Mouse (Mus musculus): ENCODE data around the gene Gck. TPM values are rescaled to one million over a fixed set of nuclear protein-coding genes. Genes with fewer than 3 reads are reported as not detected.

Gck gene
- polyA plus RNA-seq, 1 experiment from 2014 or later = 11.2 TPM

DNA sequence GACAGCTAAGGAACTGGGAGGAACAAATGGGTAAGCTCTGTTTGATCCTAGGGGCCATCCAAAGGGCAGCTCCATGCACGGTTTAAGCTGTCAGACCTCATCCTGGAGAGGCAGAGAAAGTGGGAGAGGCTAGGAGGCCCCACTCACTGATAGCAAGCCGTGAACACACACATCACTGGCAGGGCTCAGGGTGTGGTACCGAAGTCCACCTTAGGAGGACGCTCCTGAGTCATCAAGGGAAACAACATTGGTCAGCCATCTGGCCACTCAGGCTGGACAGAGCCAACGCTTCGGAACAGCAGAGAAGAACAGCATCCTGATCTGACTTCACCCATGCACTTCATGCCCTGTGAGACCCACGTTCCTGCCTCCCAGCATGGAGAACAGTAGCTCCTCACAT lies 29.2 kb upstream of the Gck start:
- Histone ChIP-seq H3K9ac (no peak overlapping the region), H3K4me2 (no peak overlapping the region), H3K4me3 (no peak overlapping the region), H3K9me3 (no peaks in the 10 kb centered on the region), H3K27me3 (replicated peaks) (no peaks in the 10 kb centered on the region), H3K36me3 (replicated peaks) (0 out of 2 replicates have a peak, but pooled peaks cover 13% of the 10 kb centered on the region), H3K27ac (no peak overlapping the region), H3K4me1 (no peaks in the 10 kb centered on the region)
- WGBS = 87% methylated on average over 7 of the region's 7 CpGs
- no peak for ATAC-seq (replicated peaks)

DNA sequence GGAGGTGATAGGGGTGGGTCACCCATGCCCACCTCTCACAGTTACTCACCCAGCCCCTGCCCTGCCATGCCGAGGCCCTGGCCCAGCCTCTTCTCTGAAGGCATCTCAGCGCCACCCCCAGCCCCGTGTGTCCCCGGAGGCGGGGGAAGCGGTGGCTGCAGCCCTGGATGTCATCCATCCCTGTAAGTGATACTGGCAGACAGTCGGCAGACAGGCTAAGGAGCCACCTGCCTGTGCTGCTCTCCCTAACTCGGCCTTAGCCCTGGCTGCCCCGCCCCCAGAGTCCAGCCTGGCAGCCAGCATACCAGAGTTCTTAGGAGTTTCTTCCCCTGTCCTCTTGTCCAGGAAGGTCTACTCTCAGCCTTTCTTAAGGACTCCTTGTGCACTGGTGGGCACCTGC lies 26.2 kb upstream of the Gck start:
- Histone ChIP-seq H3K36me3 (replicated peaks) (0 out of 2 replicates have a peak, but pooled peaks cover 20% of the 10 kb centered on the region), H3K4me1 (no peaks in the 10 kb centered on the region)

DNA sequence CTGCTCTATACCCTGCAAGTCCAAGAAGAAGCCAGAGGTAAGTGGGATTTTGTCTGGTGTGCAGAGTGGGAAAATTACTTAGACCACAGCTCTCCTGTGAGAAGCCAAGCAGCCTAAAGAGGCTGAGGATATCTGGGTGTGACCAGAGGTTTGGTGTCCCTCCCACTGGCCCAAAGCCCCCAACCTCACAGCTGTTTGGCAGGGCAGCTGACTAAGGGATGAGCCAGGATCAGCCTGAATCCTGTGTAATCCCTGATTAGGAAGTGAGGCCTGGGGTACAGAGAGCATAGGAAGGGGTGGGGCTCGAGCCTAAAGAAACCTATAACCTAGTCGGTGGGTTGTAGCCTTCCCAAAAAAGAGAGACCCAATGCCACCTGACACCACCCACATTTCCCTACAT lies 25.2 kb upstream of the Gck start:
- WGBS = 61% methylated on average over 2 of the region's 2 CpGs
- Histone ChIP-seq H3K9me3 (no peaks in the 10 kb centered on the region), H3K9ac (no peak overlapping the region), H3K4me1 (no peaks in the 10 kb centered on the region), H3K36me3 (replicated peaks) (0 out of 2 replicates have a peak, but pooled peaks cover 24% of the 10 kb centered on the region), H3K27me3 (replicated peaks) (no peaks in the 10 kb centered on the region), H3K27ac (no peak overlapping the region), H3K4me3 (no peak overlapping the region), H3K4me2 (no peak overlapping the region)
- ATAC-seq (replicated peaks) = no peak

More for the DNA sequence above, 26.2 kb upstream of the Gck start:
- no peak for ATAC-seq (replicated peaks)
- 15% methylated on average over 9 of the region's 9 CpGs for WGBS
- H3K27ac ChIP-seq = no peak overlapping the region
- H3K9ac ChIP-seq = no peak overlapping the region
- no peaks in the 10 kb centered on the region for H3K27me3 ChIP-seq (replicated peaks)
- H3K4me2 ChIP-seq = no peak overlapping the region
- H3K9me3 ChIP-seq = no peaks in the 10 kb centered on the region
- H3K4me3 ChIP-seq = no peak overlapping the region

DNA sequence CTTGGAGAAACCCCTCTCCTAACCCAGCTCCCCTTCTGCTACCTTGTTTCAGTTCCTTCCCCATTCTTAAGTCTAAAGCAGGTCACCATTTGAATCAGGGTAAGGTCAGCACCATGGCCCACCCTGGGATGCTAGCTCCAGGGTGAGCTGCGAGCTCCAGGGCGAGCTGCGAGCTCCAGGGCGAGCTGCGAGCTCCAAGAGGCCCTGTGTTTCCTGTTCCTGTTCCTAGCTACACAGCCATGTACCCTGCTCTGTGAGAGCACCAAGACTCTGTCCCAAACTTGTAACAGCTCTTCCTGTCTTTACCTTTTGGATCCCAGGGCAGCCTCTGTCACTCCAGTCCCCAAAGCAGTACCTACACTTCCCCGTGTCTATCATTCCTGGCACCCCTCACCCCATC lies 24.2 kb upstream of the Gck start:
- Histone ChIP-seq H3K36me3 (replicated peaks) (peaks cover 24% of the 10 kb centered on the region; the same call in 1 of the 2 replicates), H3K4me1 (no peaks in the 10 kb centered on the region), H3K9me3 (no peaks in the 10 kb centered on the region), H3K27ac (no peak overlapping the region), H3K27me3 (replicated peaks) (no peaks in the 10 kb centered on the region), H3K4me3 (no peak overlapping the region), H3K4me2 (no peak overlapping the region), H3K9ac (no peak overlapping the region)
- no peak for ATAC-seq (replicated peaks)
- WGBS = 88% methylated on average over 6 of the region's 6 CpGs

DNA sequence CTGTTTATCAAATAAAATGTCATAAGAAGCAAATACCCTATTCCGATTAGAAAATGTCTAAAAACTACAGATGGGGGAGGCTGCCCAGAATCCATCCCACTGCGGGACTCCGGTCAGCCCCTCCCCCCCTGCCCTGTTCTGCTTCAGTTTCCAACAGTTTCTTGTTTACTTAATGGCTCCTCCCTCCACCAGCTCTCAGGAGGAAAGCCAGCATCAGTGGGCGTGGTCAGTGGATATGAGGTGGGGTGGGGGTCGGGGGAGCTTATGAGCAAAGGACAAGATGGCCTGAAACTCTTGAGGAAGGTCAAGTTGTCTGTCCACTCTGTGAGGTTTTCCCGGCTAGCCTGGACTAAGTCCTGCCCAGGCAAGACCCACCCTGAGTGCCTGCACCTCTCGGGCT lies 23.3 kb upstream of the Gck start:
- Histone ChIP-seq H3K4me3 (no peak overlapping the region), H3K9me3 (no peaks in the 10 kb centered on the region), H3K27ac (no peak overlapping the region), H3K9ac (no peak overlapping the region), H3K4me1 (no peaks in the 10 kb centered on the region), H3K27me3 (replicated peaks) (no peaks in the 10 kb centered on the region), H3K4me2 (no peak overlapping the region), H3K36me3 (replicated peaks) (peaks cover 30% of the 10 kb centered on the region; the same call in 1 of the 2 replicates)
- no peak for ATAC-seq (replicated peaks)
- 51% methylated on average over 7 of the region's 7 CpGs for WGBS

DNA sequence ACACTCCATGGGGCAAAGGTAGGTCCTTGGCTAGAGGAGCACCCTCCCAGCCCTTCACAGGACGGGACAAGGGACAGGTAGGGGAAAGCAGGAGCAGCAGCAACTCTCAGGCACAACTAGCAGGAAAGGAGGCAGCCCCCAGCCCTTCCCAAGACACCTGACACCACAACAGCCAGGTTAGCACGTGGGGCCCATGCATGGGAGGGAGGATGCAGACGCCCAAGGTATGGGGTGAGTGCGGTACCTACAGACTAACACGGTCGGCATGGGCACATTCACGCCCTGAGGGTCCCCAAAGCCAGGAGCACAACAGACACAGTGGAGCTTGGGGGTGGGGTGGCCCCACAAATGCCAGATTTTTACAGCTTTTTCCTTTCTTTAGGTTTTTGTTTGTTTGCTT lies 21.3 kb upstream of the Gck start:
- ATAC-seq (replicated peaks) = no peak
- no peak overlapping the region for H3K27ac ChIP-seq
- no peak overlapping the region for H3K4me2 ChIP-seq
- no peak overlapping the region for H3K9ac ChIP-seq
- no peaks in the 10 kb centered on the region for H3K4me1 ChIP-seq
- H3K4me3 ChIP-seq = no peak overlapping the region
- 60% methylated on average over 7 of the region's 7 CpGs for WGBS
- H3K36me3 ChIP-seq (replicated peaks) = peaks cover 30% of the 10 kb centered on the region; the same call in 1 of the 2 replicates
- no peaks in the 10 kb centered on the region for H3K27me3 ChIP-seq (replicated peaks)
- H3K9me3 ChIP-seq = no peaks in the 10 kb centered on the region

DNA sequence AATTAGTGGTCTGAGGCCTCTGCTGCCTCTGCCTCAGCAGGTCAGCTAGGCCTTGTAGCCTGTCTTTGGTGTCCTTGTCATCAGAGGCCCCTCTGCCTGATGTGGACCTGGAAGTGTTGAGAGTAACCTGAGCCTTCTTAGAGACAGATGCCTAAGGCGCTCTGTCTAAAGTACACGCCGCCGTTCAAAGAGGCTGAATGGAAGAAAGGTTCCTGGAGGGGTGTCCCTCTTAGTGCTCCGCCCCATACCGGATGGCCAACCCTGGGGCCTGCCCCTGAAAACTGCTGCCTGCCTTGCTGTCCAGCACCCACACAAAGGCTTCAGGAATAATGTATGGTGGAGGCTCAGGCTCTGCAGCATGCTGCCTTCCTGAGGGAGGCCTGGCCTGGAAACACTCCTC lies 18.3 kb upstream of the Gck start:
- H3K9ac ChIP-seq = no peak overlapping the region
- ATAC-seq (replicated peaks) = no peak
- H3K4me3 ChIP-seq = no peak overlapping the region
- H3K4me2 ChIP-seq = no peak overlapping the region
- no peaks in the 10 kb centered on the region for H3K4me1 ChIP-seq
- 93% methylated on average over 6 of the region's 6 CpGs for WGBS
- peaks cover 52% of the 10 kb centered on the region for H3K36me3 ChIP-seq (replicated peaks)
- H3K27ac ChIP-seq = no peak overlapping the region
- no peaks in the 10 kb centered on the region for H3K9me3 ChIP-seq
- H3K27me3 ChIP-seq (replicated peaks) = no peaks in the 10 kb centered on the region

DNA sequence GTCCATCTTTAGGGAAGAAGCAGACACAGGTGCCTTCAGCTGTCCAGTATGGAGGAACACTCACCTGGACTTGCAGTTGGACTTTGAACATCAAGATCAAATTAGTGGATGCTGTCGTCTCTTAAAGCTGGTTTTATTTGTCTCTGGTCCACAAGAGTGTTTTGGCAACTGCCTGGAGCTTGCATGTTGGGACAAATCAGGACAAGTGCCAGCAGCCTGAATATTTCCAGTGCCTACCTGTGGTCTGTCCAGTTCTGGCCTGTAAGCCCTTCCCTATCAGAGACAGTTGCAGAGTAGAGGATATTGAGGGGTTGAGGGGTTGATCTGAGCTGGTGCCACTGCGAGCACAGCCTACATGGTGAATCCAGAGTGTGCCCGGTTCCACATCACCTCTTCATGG lies 16.9 kb upstream of the Gck start:
- Histone ChIP-seq H3K4me2 (no peak overlapping the region), H3K4me1 (no peaks in the 10 kb centered on the region), H3K9me3 (no peaks in the 10 kb centered on the region), H3K27me3 (replicated peaks) (no peaks in the 10 kb centered on the region), H3K4me3 (no peak overlapping the region), H3K27ac (no peak overlapping the region), H3K36me3 (replicated peaks) (peaks cover 60% of the 10 kb centered on the region), H3K9ac (no peak overlapping the region)
- no peak for ATAC-seq (replicated peaks)
- 89% methylated on average over 3 of the region's 3 CpGs for WGBS

DNA sequence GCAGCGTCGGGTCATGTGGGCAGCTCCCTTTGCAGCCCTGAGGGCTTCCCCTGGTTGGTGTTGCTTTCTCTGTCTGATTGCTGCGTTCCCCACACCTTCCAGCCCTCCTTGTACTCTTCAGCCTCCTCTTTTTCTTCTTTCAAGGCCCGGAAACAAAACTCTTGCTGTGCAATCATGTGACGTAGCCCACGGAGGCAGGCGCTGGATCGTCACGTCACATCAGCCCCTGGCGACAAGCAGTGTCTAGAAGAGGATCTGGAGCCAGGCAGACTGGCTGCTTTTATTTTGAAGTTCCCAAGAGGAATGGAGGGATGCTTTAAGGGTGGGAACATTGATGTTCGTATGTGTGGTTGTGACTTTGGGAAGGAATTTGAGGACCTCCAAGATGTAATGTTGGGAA lies 16.0 kb upstream of the Gck start:
- Histone ChIP-seq H3K4me2 (no peak overlapping the region), H3K9me3 (no peaks in the 10 kb centered on the region), H3K27ac (no peak overlapping the region), H3K27me3 (replicated peaks) (no peaks in the 10 kb centered on the region), H3K36me3 (replicated peaks) (peaks cover 58% of the 10 kb centered on the region), H3K9ac (no peak overlapping the region), H3K4me1 (no peaks in the 10 kb centered on the region), H3K4me3 (no peak overlapping the region)
- ATAC-seq (replicated peaks) = no peak
- WGBS = 85% methylated on average over 11 of the region's 11 CpGs

DNA sequence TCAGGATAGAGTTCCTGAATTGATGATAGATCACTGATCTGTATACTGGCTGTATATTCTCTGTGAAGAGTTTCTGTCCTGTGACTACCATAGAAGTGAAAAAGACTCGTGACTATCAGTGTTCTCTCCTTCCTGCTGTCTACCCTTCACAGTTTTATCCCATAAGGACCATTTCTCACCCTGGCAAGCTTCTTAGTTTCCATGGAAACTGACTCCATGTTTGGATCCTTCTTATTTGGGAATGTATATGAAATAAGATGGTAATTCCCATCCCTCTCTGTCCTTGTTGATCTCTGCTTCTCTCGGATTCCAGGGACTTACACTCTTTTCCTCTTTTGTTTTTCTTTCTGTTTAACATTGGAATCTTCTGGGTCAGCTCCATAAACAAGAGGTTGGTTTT lies 10.2 kb upstream of the Gck start:
- H3K9ac ChIP-seq = no peak overlapping the region
- no peaks in the 10 kb centered on the region for H3K9me3 ChIP-seq
- WGBS = 74% methylated on average over 2 of the region's 2 CpGs
- H3K27me3 ChIP-seq (replicated peaks) = no peaks in the 10 kb centered on the region
- no peak overlapping the region for H3K4me3 ChIP-seq
- ATAC-seq (replicated peaks) = no peak
- H3K4me1 ChIP-seq = peaks cover 26% of the 10 kb centered on the region
- no peak overlapping the region for H3K27ac ChIP-seq
- peaks cover 45% of the 10 kb centered on the region for H3K36me3 ChIP-seq (replicated peaks)
- H3K4me2 ChIP-seq = no peak overlapping the region

DNA sequence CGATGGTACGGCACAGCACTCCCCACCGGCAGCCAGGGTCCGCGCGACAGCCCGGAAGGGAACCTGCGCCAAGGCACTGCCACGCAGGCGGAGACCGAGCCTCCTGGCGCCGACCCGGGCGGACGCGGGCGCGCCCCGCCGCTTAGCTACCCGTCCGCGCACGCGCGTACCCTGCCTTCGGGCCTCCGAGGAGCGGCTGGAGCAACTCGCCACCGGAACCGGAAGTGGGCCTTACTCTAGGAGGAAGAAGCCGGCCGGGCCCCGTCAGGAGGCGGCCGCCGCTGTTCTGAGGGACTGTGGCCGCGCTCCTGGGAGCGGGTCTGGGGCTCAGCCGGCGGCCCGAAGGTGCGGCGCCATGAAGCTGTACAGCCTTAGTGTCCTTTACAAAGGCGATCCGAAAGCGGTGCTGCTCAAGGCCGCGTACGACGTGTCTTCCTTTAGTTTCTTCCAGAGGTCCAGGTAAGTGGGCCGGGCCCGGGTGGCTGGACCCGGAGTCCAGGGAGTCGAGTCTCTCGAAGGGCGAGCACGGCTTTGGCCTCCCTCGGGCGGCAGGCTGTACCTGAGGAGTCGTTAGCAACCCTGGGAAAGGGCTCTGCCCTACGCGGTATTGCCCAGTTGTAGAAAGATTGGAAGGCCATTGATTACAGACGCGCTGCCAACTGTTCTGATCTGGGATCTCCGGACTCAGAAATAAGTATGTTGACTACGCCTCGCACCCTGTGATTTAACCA lies 5.8 kb upstream of the Gck start, which contains the start of gene Ykt6:
TSS of gene Ykt6 (plus strand) at position 148 of the 731 bp plus-strand sequence.
- ATAC-seq (replicated peaks) = peak; percentile 98
- H3K4me2 ChIP-seq = peak within 1 kb of the TSS; percentile 78
- H3K27ac ChIP-seq = peak within 1 kb of the TSS; percentile 94
- no peaks in the 10 kb centered on the region for H3K27me3 ChIP-seq (replicated peaks)
- H3K4me1 ChIP-seq = peaks cover 30% of the 10 kb centered on the region
- peaks cover 12% of the 10 kb centered on the region; the same call in 1 of the 2 replicates for H3K36me3 ChIP-seq (replicated peaks)
- peak within 1 kb of the TSS; percentile 95 for H3K4me3 ChIP-seq
- under 1% methylated on average over 71 of the region's 71 CpGs for WGBS
- H3K9ac ChIP-seq = peak within 1 kb of the TSS; percentile 90
- no peaks in the 10 kb centered on the region for H3K9me3 ChIP-seq

DNA sequence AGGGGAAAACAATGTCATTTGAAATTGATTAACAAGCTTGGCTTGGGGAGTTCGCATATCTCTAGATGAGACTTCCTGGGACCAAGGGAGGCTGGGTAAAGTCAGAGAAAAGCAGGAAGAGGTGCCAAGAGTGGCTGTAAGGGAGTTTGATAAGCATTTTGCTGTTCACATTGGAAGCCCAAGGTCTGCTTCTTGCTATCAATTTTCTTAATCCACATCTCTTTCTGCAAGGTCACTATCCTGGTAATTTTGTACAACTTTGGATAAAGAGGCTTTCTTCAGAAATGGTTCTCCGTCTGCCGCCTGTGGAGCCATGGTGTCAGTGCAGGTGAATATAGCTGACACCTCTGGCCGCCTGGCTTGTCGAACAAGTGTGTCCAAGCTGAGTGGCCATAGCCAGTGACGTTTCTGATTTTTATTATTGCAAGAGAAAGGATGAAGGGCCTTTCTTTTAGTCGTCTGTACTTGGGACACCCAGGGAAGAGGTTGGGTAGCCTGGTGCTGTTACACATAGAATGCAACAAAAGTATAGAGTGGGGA lies 5.2 kb upstream of the Gck start:
- Histone ChIP-seq H3K4me3 (peak overlapping the region; percentile 95), H3K4me1 (peaks cover 30% of the 10 kb centered on the region), H3K4me2 (peak overlapping the region; percentile 78), H3K36me3 (replicated peaks) (peaks cover 7% of the 10 kb centered on the region; the same call in 1 of the 2 replicates), H3K27ac (peak overlapping the region; percentile 94), H3K27me3 (replicated peaks) (no peaks in the 10 kb centered on the region), H3K9me3 (no peaks in the 10 kb centered on the region), H3K9ac (peak overlapping the region; percentile 90)
- peak; percentile 89 for ATAC-seq (replicated peaks)
- WGBS = 7% methylated on average over 7 of the region's 7 CpGs

DNA sequence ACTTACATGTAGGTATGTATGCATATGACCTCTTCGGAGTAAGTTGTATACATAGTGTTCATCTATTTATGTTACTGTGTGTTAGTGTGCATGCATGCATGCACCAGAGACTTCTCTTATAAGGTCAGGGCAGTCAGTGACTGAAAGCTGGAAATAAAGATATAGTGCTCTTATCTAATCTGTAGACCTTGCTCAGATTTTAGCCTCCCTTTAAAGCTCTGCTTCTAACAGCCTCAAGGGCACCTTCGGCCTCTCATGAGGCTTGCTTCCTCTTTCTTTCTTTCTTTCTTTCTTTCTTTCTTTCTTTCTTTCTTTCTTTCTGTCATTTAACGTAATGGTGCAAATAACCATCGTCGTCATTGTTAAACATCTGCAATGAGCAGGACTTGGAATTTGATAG lies 4.6 kb upstream of the Gck start:
- Histone ChIP-seq H3K27me3 (replicated peaks) (no peaks in the 10 kb centered on the region), H3K9ac (no peak overlapping the region), H3K4me2 (no peak overlapping the region; the same call in 1 of the 2 replicates), H3K4me1 (peaks cover 30% of the 10 kb centered on the region), H3K4me3 (no peak overlapping the region), H3K27ac (peak overlapping the region; percentile 94; the same call in 1 of the 2 replicates), H3K36me3 (replicated peaks) (peaks cover 4% of the 10 kb centered on the region; the same call in 1 of the 2 replicates), H3K9me3 (no peaks in the 10 kb centered on the region)
- no peak for ATAC-seq (replicated peaks)
- WGBS = 81% methylated on average over 5 of the region's 5 CpGs
